Mouse (Mus musculus) cerebellum, adult (tissue): ENCODE measurements around the gene Nsun3.

Experiments
- ATAC-seq: cut with Nextera tagmentation; 2 replicates; pipeline ENCODE4 v1.9.2; 2017; ENCODE audit warnings: mild to moderate bottlenecking, moderate library complexity, mixed read lengths; ENCODE audit not compliant: insufficient number of reproducible peaks, low FRiP score, low TSS enrichment

Nsun3 gene

DNA sequence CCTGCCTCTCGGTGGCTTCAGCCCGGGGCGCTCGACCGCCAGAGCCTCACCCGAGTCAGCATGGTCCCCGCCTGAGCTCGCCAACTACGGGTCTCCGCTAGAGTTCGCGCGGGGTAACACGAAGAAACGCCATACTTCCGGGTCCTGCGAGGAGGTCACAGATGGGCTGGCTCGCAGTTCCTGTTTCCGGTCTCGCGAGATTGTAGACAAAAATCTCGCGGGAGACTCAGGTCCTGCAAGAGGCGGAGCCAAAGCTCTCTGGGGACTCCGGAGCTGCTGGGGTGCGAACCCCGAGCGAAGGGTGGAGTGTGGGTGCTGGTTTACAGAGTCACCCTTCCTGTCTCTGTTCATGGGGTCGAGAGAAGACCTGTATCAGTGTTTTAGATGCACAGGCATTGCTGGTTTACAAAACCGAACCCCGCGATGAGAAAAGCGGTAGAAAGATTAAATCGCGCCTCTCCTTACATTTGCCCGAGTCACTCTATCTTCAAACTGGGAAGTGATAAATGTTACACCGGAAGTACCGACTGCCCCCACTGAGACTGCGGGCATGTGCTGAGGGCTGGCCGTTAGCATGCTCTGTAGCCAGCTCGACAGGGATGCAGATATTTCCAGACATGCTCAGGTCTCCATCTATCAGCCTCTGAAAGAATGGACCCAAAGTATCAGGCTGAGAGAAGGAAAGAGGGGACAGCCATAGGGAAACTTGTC is at the start of gene Nsun3:
Nsun3 (minus strand) TSS at position 198 of the 711 bp plus-strand sequence.
- ATAC-seq, result peak; percentile 95

DNA sequence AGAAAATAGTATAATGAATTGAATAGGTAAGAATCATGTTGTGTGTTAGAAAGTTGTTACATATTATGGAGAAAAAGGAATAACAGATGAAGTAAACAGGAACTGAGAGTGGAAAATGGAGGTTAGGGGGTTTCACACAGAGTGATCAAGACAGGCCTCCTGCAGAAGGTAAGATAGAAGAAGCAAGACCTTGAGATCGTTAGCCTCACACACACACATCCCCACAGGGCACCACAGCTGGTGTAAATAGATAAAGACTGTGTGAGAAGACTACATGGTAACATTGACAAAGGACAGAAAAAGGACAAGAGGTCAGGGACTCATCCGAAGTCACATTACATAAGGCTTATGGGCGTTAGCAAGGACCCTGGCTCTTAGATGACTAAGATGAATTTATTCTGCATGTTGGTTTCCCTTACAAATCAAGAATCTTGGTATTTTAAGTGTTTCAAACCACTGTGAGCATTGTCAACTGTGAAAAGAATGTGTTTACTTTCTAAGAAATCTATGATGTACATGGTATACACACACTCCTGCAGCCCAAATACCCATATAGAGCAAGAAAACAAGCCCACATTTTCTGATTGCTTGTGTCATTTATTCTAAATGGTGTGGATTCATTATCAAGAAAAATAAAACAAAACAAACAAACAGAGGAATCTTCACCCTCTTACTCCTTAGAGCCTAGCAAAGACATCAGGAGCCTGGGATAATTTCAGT is 47.6 kb upstream of the Nsun3 start:
- ATAC-seq, result no peak

- ATAC-seq, result peak; percentile 73
Observed at GRCm38 (mm10) chr16:62832481-62832880, 45.9 kb upstream of the Nsun3 start.

GRCm38 (mm10) chr16:62832027-62832426 is 45.4 kb upstream of the Nsun3 start:
- ATAC-seq, result no peak; the same call in 1 of the 2 replicates

DNA sequence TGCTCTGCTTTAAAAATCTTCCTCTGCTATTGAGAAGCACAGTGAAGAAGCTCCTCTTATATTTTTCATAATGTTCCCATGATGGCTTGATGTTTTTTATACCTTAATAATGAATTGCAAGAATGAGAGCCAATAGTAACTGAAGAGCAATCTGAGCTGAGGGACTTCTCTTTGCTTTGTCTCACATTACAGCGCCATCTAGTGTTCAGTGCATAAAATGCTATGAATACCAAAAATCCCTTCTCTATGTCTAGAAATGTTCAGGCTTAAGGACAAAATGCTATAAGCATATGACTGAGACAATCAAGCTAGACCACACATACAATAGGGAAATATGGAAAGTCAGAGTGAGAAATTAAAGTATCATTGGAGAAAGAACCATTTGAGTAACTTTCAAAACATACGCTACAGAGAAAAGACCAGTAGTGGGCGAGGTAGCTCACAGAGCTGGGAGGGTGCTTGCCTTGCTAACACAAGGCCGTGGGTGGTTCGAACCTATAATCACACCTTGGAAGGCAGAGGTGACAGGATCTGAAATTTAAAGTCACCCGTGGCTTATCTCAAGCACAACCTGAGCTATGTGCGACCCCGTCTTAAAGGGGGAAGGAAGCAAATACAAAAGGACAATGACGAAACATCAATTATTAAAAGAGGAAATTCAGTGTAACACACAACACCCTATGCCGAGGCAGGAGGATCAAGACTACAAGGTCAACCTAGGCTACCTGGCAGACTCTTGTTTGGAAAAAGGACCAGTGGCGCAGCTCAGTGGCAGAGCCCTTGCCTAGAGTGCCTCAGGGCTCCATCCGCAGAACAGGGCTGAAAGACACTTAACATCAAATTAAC is 39.8 kb upstream of the Nsun3 start:
- peak; percentile 56; the same call in 1 of the 2 replicates for ATAC-seq

DNA sequence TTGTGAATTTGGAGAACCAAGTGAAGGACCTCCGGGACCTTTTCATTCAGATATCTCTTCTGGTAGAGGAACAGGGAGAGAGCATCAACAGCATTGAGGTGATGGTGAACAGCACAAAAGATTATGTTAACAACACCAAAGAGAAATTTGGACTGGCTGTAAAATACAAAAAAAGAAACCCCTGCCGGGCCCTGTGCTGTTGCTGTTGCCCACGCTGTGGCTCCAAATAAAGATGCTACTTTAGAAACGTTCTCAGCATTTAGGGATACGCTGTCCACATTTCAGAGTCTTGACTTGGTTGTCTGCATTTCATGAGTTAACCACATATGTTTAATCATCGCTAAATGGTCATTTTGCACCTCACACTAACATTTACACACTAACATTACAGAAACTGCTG is 35.9 kb upstream of the Nsun3 start:
- ATAC-seq, result no peak

- no peak for ATAC-seq
Observed at GRCm38 (mm10) chr16:62814491-62814890, 27.9 kb upstream of the Nsun3 start, which contains the start of gene Stx19. Stx19 (plus strand) TSS chr16:62814676.

DNA sequence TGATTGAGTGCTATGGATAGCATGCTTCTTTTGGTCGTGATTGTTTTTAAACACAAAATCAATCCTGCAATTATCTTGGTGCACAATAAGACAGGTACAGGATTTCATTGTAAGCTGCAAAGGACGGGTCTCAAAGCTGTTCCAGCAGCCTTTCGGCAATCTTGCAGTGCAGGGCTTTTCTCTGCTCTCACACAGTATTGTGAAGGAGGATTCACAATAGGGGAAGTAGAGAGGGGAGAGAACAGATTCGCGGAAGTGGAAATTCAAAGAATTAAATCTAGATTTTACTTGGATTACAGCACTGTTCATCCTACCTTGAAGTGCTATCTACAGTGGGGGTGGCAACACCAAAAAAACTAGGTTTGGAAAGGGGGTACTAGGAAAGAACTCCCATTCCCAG is 27.2 kb upstream of the Nsun3 start:
- ATAC-seq, result no peak

GRCm38 (mm10) chr16:62810855-62811254 is 24.2 kb upstream of the Nsun3 start:
- no peak for ATAC-seq

DNA sequence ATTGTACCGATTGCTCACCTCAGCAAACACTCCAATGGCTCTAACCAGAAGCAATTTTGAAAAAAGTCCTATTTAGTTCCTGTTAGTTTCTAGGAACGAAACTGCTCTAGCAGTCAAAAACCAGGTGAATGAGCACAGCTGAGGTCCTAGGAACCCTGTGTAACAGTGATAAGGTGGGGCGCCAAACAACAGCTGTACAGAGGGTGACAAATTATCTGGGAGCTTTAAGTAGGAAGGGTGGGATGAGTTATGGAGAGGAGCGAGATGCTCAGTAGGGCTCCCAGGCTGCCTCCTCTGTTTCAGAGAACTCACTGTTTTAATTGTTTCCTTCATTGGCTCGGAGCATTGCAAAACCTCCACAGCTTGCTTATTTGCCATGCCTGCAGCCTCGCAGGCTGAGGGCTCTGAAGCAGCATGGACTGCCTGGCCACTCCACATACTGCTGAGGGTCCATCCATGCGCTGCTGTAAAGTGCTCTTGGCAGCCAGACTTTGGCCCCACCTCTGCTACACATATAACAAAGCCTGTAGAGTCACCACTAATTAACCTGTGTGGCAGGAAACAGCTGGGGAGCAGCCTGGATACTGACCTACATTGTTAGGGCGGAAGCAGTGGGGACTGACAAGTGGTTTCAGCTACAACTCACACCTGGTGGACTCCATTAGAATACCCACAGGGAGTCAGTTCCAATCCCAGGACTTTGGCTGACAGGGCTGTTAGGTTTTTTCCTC is 20.8 kb upstream of the Nsun3 start:
- ATAC-seq, result peak; percentile 54; the same call in 1 of the 2 replicates

GRCm38 (mm10) chr16:62804621-62805020 is 18.0 kb upstream of the Nsun3 start:
- no peak for ATAC-seq

DNA sequence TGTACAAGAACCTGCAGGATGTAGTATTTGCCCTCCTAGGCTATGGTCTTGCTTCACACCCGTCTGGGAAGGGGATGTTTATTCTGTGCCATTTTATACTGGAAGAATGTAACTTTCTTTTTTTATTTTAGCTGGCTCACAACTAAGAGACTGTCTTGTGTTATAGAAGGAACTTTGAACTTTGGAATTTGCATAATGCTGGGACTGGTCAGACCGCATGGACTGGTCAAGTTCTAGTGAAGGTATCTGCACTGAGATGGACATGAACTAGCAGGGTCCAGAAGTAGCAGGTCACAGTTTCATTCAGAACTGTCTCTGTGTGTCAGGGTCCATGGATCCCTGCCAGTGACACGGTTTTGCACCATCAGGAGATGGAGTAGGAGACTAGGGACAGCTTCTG is 13.2 kb upstream of the Nsun3 start:
- ATAC-seq, result no peak

- no peak for ATAC-seq
Observed at GRCm38 (mm10) chr16:62799426-62799825, 12.8 kb upstream of the Nsun3 start.

DNA sequence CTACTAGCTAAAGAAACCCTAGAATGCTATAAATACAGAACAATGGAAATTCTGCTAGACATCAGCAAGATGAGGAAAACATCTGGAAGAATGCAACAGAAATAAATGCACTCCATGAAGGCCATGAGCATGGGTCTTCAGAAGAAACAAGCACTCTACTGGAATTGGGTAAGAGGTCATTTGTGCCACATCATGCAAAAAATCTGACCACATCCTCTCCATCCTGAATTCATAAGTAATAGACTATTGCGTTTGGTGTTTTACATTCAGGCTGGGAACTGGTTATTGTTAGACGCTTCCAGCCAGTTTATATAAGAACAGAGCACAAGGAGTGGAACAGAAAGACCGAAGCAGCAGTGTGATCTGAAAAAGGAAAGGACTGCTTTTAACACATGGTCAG is 12.2 kb upstream of the Nsun3 start:
- ATAC-seq, result no peak

GRCm38 (mm10) chr16:62796608-62797007 is 10.0 kb upstream of the Nsun3 start:
- ATAC-seq, result no peak

GRCm38 (mm10) chr16:62782229-62782628 is 4.4 kb downstream of the Nsun3 start:
- no peak for ATAC-seq

- ATAC-seq, result no peak
Observed at GRCm38 (mm10) chr16:62778282-62778681, 8.3 kb downstream of the Nsun3 start.

- no peak; the same call in 1 of the 2 replicates for ATAC-seq
Observed at GRCm38 (mm10) chr16:62776034-62776433, 10.6 kb downstream of the Nsun3 start.

DNA sequence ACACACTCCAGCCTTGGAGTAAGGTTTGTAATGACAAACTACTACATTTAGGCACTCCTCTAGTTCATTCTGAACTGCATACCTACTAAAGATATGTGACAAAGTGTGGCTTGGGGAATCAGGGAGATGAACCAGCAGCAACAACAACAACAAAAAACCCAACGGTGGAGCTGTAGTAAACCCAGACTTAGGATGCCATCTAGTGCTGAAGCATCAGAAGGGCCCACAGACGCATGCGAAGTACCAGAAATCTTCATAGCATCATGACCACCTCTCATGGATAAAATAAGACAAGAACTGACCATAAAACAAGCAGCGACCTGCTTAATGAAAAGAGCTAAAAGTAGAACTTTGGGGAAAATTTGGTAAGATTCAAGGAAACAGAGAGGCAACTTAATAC is 13.2 kb downstream of the Nsun3 start:
- ATAC-seq, result no peak

DNA sequence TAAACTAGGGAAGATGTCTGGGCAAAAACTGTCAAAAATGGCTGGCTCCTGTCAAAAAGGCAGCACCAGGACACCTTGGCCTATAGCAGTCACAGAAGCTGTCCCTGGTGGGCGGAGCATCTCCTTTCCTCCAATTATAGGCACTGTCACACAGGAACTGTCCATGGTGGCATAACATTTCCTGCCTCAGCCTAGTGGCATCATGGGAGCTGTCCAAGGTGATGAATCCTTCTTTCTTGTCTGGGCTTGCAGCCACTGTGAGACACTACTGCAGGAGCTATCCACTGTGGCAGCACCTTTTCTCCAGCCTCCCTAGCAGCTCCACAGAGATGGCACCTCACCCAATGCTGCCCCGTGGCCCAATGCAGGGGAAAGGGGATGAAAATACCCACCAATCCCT is 28.3 kb downstream of the Nsun3 start:
- ATAC-seq, result no peak
